In the genomic region with DNA sequence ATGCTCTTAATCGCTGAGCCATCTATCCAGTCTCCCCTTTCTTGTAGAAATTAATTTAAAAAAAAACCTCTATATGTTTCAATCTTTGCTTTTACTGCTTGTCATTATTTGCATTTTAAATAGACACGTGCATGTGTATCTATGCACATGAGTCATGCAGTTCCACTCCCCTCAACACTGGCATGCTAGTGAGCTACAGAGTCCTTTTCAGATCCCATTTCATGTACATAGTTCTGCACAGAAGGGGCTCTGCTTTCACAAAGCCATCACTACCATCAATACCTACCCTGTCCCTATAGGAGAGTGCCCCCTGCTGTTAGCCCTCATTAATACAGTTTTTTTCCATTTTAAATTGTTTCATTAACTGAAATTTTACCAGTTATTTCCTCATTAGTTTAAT, we compare ENCODE assay signal across 8 mouse cellular contexts. TPM values are rescaled to one million over a fixed set of nuclear protein-coding genes. Genes with fewer than 3 reads are reported as not detected.
DNase-seq lines count a peak whose midpoint lies in the region; ATAC-seq lines count a peak whose summit lies in the region.

No protein-coding gene starts in this region.

- no peaks in the 10 kb centered on the region for H3K27me3 ChIP-seq in intestine, embryonic 16.5 days (replicated peaks; ENCODE audit: control insufficient read depth, insufficient read depth, low read length)
- no peaks in the 10 kb centered on the region for H3K27me3 ChIP-seq in intestine, embryonic 15.5 days (replicated peaks)

- H3K4me2 ChIP-seq in intestine, embryonic 16.5 days (ENCODE audit: low read depth, low read length), result no peak overlapping the region
- H3K4me2 ChIP-seq in intestine, embryonic 15.5 days (replicated peaks), result no peak overlapping the region

- no peak overlapping the region for H3K4me3 ChIP-seq in intestine, embryonic 16.5 days (ENCODE audit: low read length)
- no peak overlapping the region for H3K4me3 ChIP-seq in intestine, embryonic 15.5 days (replicated peaks)

- H3K4me1 ChIP-seq in intestine, embryonic 16.5 days (ENCODE audit: control insufficient read depth, insufficient read depth, low read length), result peaks cover 3% of the 10 kb centered on the region; the same call in 1 of the 2 replicates
- H3K4me1 ChIP-seq in intestine, embryonic 15.5 days (replicated peaks), result no peaks in the 10 kb centered on the region

- H3K27ac ChIP-seq in intestine, embryonic 16.5 days (ENCODE audit: low read length), result no peak overlapping the region
- no peak overlapping the region for H3K27ac ChIP-seq in intestine, embryonic 15.5 days

- H3K9ac ChIP-seq in intestine, embryonic 16.5 days (ENCODE audit: low read depth, low read length), result no peak overlapping the region
- no peak overlapping the region for H3K9ac ChIP-seq in intestine, embryonic 15.5 days

- H3K9me3 ChIP-seq in intestine, embryonic 16.5 days (ENCODE audit: control insufficient read depth, low read length), result no peaks in the 10 kb centered on the region
- H3K9me3 ChIP-seq in intestine, embryonic 15.5 days, result no peaks in the 10 kb centered on the region

- WGBS in intestine, embryonic 16.5 days, result 66% methylated on average over 2 of the region's 2 CpGs
- WGBS in intestine, embryonic 15.5 days, result 69% methylated on average over 2 of the region's 2 CpGs

- no peaks in the 10 kb centered on the region for H3K36me3 ChIP-seq in intestine, embryonic 16.5 days (ENCODE audit: control insufficient read depth, insufficient read depth, low read length)
- no peaks in the 10 kb centered on the region for H3K36me3 ChIP-seq in intestine, embryonic 15.5 days

- 0 out of 2 replicates have a peak, but pooled peaks have one; percentile 21 for ATAC-seq in intestine, embryonic 16.5 days
- ATAC-seq in intestine, embryonic 15.5 days, result no peak
- ATAC-seq in inflammation-experienced regulatory T-cells, adult 6 months, result peak; percentile 59
- ATAC-seq in megakaryocyte-erythroid progenitor cell, adult 5-6 weeks (replicated peaks; ENCODE audit: low FRiP score, low TSS enrichment, poor library complexity, severe bottlenecking), result no peak

- peak; percentile 59 to 62 for DNase-seq in B cell, adult 2 months
- DNase-seq in NIH3T3 (ENCODE audit: low read depth), result peak; percentile 17
- no peak for DNase-seq in right cerebral cortex, postnatal 14 days
- no peak for DNase-seq in yolk sac, embryonic 10.5 days (ENCODE audit: low spot score)

RNA-seq across cellular contexts. Expression of gene Icos, which starts 23.0 kb away (rescaled TPM):
- 0.73 and 1.2 TPM in 2 replicates for polyA plus RNA-seq in intestine, embryonic 16.5 days (2015; fragmentation: Nextera tagmentation; extraction: Ambion mirVana)
- 0.29 and 0.70 TPM in 2 replicates for polyA plus RNA-seq in intestine, embryonic 15.5 days (2015; fragmentation: Nextera tagmentation; extraction: Ambion mirVana)
- 100 to 1,000 TPM; 358 to 373 (median 359) TPM for polyA plus RNA-seq in inflammation-experienced regulatory T-cells, adult 6 months (2017; shearing (Covaris generic))
- total RNA-seq in megakaryocyte-erythroid progenitor cell, adult 5-6 weeks (2014; fragmentation: Nextera tagmentation), result 0.20 TPM in 1 of 2 replicates, not detected in the other
- 2.5 TPM in 1 of 2 replicates, not detected in the other for total RNA-seq in megakaryocyte-erythroid progenitor cell, adult 5-6 weeks (2017)

Comparison
In these comparisons a context has a peak if more than half of its experiments do, and no peak if none do; other contexts are left out.
1. ATAC-seq: peak in intestine, embryonic 16.5 days (single experiment) and inflammation-experienced regulatory T-cells, adult 6 months (single experiment); none in intestine, embryonic 15.5 days (single experiment) and megakaryocyte-erythroid progenitor cell, adult 5-6 weeks (single experiment).
2. DNase-seq: peak in B cell, adult 2 months (2 of 2) and NIH3T3 (single experiment); none in right cerebral cortex, postnatal 14 days (single experiment) and yolk sac, embryonic 10.5 days (single experiment).
3. RNA of gene Icos, which starts 23.0 kb away (polyA plus RNA-seq): 358 to 373 TPM in inflammation-experienced regulatory T-cells, adult 6 months; 0.73 to 1.2 TPM in intestine, embryonic 16.5 days and 0.29 to 0.70 TPM in intestine, embryonic 15.5 days; every median in the first group is over 100 times any median in the second.